ENCODE assay signal across 7 mouse cellular contexts in the genomic region with DNA sequence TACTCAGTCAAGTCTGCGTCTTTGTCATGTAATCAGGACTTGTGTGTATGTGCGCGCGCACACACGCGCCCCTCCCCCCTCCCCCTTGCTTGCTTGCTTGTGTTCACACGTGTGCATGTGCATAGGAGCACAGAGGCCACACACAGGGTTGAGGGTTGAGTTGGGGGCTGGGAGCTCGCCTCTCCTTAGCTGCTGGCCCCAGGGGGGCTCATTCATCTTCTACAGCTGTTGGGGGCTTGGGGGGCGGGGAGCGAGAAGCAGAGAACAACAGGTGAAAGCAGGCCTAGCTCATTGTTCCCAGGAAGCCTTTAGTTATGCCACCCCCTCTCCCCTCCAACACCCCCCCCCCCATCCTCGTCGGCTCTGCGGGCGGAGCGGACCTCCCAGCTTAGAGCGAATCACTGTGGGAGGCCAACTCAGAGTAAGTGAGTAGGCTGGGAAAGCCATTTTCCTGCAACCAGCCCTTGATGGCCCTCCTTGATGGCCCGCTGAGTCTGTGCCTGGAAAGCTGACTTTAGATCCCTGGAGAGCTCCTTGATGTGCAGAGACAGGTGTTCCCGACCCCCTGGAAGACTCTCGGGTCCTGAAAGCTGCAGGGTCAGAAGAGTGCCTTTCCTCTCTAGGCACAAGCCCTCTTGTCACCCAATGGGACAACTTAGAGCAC.
DNase-seq lines count a peak whose midpoint lies in the region; ATAC-seq lines count a peak whose summit lies in the region.

No protein-coding gene starts in this region.

- no peaks in the 10 kb centered on the region for H3K9me3 ChIP-seq in hindbrain, embryonic 11.5 days (ENCODE audit: control insufficient read depth, low read length)
- H3K9me3 ChIP-seq in midbrain, embryonic 15.5 days = no peaks in the 10 kb centered on the region

- H3K4me2 ChIP-seq in hindbrain, embryonic 11.5 days (replicated peaks; ENCODE audit: low read depth, low read length) = peak overlapping the region; percentile 44
- H3K4me2 ChIP-seq in midbrain, embryonic 15.5 days = peak overlapping the region; percentile 60

- H3K4me3 ChIP-seq in hindbrain, embryonic 11.5 days (ENCODE audit: low read depth, low read length) = peak overlapping the region; percentile 19; the same call in 1 of the 2 replicates
- H3K4me3 ChIP-seq in midbrain, embryonic 15.5 days = peak overlapping the region; percentile 28

- WGBS in hindbrain, embryonic 11.5 days = 2% methylated on average over 19 of the region's 19 CpGs
- under 1% methylated on average over 17 of the region's 19 CpGs for WGBS in midbrain, embryonic 15.5 days

- ATAC-seq in hindbrain, embryonic 11.5 days (ENCODE audit: low FRiP score) = peak; percentile 97
- ATAC-seq in midbrain, embryonic 15.5 days (replicated peaks) = peak; percentile 92
- no peak for ATAC-seq in CD4-positive, CD25-positive, alpha-beta regulatory T cell, adult 4 months

- no peaks in the 10 kb centered on the region for H3K27me3 ChIP-seq in hindbrain, embryonic 11.5 days (ENCODE audit: control insufficient read depth, insufficient read depth, low read length)
- H3K27me3 ChIP-seq in midbrain, embryonic 15.5 days (replicated peaks) = no peaks in the 10 kb centered on the region

- 0 out of 2 replicates have a peak overlapping the region, but pooled peaks have one; percentile 24 for H3K27ac ChIP-seq in hindbrain, embryonic 11.5 days (ENCODE audit: low read depth, low read length)
- H3K27ac ChIP-seq in midbrain, embryonic 15.5 days = no peak overlapping the region

- DNase-seq in ES-CJ7 (ENCODE audit: low read depth, low spot score) = peak; percentile 92
- DNase-seq in embryo, embryonic 11 days = peak; percentile 88
- peak; percentile 88 for DNase-seq in hindbrain, embryonic 11.5 days (ENCODE audit: low spot score)
- no peak for DNase-seq in cerebellum, adult 9-10 months
- no peak for DNase-seq in thymus, postnatal 14 days

- H3K36me3 ChIP-seq in hindbrain, embryonic 11.5 days (ENCODE audit: control insufficient read depth, insufficient read depth, low read length) = no peaks in the 10 kb centered on the region
- H3K36me3 ChIP-seq in midbrain, embryonic 15.5 days (replicated peaks) = no peaks in the 10 kb centered on the region

- peaks cover 4% of the 10 kb centered on the region; the same call in 1 of the 2 replicates for H3K4me1 ChIP-seq in hindbrain, embryonic 11.5 days (replicated peaks; ENCODE audit: control insufficient read depth, insufficient read depth, low read length)
- peaks cover 12% of the 10 kb centered on the region for H3K4me1 ChIP-seq in midbrain, embryonic 15.5 days

- no peak overlapping the region for H3K9ac ChIP-seq in hindbrain, embryonic 11.5 days (ENCODE audit: low read depth, low read length)
- H3K9ac ChIP-seq in midbrain, embryonic 15.5 days = no peak overlapping the region

Comparison
In these comparisons a context has a peak if more than half of its experiments do, and no peak if none do; other contexts are left out.
1. DNase-seq: peak in ES-CJ7 (single experiment), embryo, embryonic 11 days (single experiment) and hindbrain, embryonic 11.5 days (single experiment); none in cerebellum, adult 9-10 months (single experiment) and thymus, postnatal 14 days (single experiment).